Mouse (Mus musculus): ENCODE results near the gene Klhdc4. TPM values are rescaled to one million over a fixed set of nuclear protein-coding genes. Genes with fewer than 3 reads are reported as not detected.

The Klhdc4 gene
- polyA plus RNA-seq, 1 experiment from 2014 or later: 34.3 TPM

- 90% methylated on average over 9 of the region's 9 CpGs for WGBS
- Histone ChIP-seq H3K27me3 (ENCODE audit: control insufficient read depth, insufficient read depth, low read length) (no peaks in the 10 kb centered on the region), H3K27ac (ENCODE audit: low read length) (no peak overlapping the region), H3K4me1 (ENCODE audit: control insufficient read depth, insufficient read depth, low read length) (no peaks in the 10 kb centered on the region), H3K9ac (ENCODE audit: low read length) (no peak overlapping the region), H3K36me3 (ENCODE audit: control insufficient read depth, insufficient read depth, low read length) (no peaks in the 10 kb centered on the region), H3K9me3 (replicated peaks; ENCODE audit: control insufficient read depth, low read length) (no peaks in the 10 kb centered on the region), H3K4me3 (replicated peaks; ENCODE audit: low read length) (no peak overlapping the region), H3K4me2 (ENCODE audit: low read depth, low read length) (no peak overlapping the region)
- no peak for ATAC-seq (ENCODE audit: insufficient read depth, low FRiP score)
These were observed 7.6 kb downstream of the Klhdc4 start for GRCm38 (mm10) chr8:121821770-121822169.

DNA sequence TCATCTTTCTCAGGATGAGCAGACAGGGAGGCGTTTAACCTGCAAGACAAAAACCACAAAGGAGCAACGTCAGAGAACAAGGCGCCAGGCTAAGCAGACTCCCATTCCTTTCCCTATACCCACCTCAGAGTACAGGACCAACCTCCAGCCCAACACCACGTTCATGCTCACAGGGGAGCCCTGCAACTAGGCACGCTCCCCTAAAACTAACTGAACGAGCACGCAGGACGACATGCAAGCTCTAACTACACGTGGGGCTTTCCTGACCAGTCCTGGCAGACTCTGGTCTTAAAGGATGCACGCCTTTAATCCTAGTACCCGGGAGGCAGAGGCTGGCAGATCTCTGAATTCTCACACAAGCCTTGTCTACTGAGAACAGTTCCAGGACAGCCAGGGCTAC, 8.0 kb downstream of the Klhdc4 start:
- H3K27ac ChIP-seq (ENCODE audit: low read length): no peak overlapping the region
- H3K9ac ChIP-seq (ENCODE audit: low read length): no peak overlapping the region
- H3K4me1 ChIP-seq (ENCODE audit: control insufficient read depth, insufficient read depth, low read length): no peaks in the 10 kb centered on the region
- no peaks in the 10 kb centered on the region for H3K36me3 ChIP-seq (ENCODE audit: control insufficient read depth, insufficient read depth, low read length)
- 88% methylated on average over 11 of the region's 11 CpGs for whole genome bisulfite sequencing
- H3K27me3 ChIP-seq (ENCODE audit: control insufficient read depth, insufficient read depth, low read length): no peaks in the 10 kb centered on the region
- no peaks in the 10 kb centered on the region for H3K9me3 ChIP-seq (replicated peaks; ENCODE audit: control insufficient read depth, low read length)
- H3K4me2 ChIP-seq (ENCODE audit: low read depth, low read length): no peak overlapping the region
- H3K4me3 ChIP-seq (replicated peaks; ENCODE audit: low read length): no peak overlapping the region
- ATAC-seq (ENCODE audit: insufficient read depth, low FRiP score): no peak

DNA sequence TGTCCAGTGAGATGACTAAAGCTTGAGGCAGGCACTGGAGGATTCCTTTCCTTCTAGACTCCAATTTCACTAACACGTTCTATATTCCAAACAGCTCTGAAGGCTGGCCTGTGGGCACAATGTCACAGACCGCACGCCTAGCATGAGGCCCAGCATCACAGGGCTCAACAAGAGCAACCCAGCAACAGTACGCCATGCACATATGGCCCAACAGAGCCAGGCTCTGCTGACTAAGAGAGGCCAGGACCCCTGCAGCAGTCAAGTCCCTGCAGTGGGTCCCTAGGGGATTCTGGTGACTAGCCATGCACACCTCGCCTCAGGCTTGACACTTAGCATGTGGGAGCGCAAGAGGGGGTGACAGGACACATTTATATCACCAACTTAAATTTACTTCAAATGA, 8.5 kb downstream of the Klhdc4 start:
- Histone ChIP-seq H3K9me3 (replicated peaks; ENCODE audit: control insufficient read depth, low read length) (no peaks in the 10 kb centered on the region), H3K27ac (ENCODE audit: low read length) (no peak overlapping the region), H3K36me3 (ENCODE audit: control insufficient read depth, insufficient read depth, low read length) (no peaks in the 10 kb centered on the region), H3K9ac (ENCODE audit: low read length) (no peak overlapping the region), H3K4me3 (replicated peaks; ENCODE audit: low read length) (no peak overlapping the region), H3K27me3 (ENCODE audit: control insufficient read depth, insufficient read depth, low read length) (no peaks in the 10 kb centered on the region), H3K4me2 (ENCODE audit: low read depth, low read length) (no peak overlapping the region), H3K4me1 (ENCODE audit: control insufficient read depth, insufficient read depth, low read length) (no peaks in the 10 kb centered on the region)
- ATAC-seq (ENCODE audit: insufficient read depth, low FRiP score): no peak
- 92% methylated on average over 6 of the region's 6 CpGs for WGBS

DNA sequence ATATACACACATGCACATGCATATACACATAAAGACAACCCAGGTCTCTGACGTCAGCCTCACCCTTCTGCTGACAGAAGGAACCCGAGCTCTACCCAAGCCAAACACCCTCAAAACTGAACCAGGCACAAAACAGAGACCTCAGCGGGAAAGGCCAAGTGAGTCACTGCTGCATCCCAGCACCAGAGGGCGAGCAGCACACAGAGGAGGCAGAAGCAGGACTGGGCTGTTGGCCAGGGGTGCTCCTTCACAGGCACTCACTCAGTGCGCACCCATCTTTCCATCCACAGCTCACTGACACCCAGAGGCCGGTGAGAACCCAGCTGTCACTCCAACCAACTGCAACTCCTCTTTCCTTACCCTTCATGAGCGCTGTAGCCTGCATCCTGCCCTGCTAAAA, 11.1 kb downstream of the Klhdc4 start:
- Histone ChIP-seq H3K36me3 (ENCODE audit: control insufficient read depth, insufficient read depth, low read length) (no peaks in the 10 kb centered on the region), H3K27me3 (ENCODE audit: control insufficient read depth, insufficient read depth, low read length) (no peaks in the 10 kb centered on the region), H3K9ac (ENCODE audit: low read length) (no peak overlapping the region), H3K4me2 (ENCODE audit: low read depth, low read length) (no peak overlapping the region), H3K27ac (ENCODE audit: low read length) (no peak overlapping the region), H3K9me3 (replicated peaks; ENCODE audit: control insufficient read depth, low read length) (no peaks in the 10 kb centered on the region), H3K4me1 (ENCODE audit: control insufficient read depth, insufficient read depth, low read length) (no peaks in the 10 kb centered on the region), H3K4me3 (replicated peaks; ENCODE audit: low read length) (no peak overlapping the region)
- ATAC-seq (ENCODE audit: insufficient read depth, low FRiP score): no peak
- WGBS: 86% methylated on average over 7 of the region's 7 CpGs

DNA sequence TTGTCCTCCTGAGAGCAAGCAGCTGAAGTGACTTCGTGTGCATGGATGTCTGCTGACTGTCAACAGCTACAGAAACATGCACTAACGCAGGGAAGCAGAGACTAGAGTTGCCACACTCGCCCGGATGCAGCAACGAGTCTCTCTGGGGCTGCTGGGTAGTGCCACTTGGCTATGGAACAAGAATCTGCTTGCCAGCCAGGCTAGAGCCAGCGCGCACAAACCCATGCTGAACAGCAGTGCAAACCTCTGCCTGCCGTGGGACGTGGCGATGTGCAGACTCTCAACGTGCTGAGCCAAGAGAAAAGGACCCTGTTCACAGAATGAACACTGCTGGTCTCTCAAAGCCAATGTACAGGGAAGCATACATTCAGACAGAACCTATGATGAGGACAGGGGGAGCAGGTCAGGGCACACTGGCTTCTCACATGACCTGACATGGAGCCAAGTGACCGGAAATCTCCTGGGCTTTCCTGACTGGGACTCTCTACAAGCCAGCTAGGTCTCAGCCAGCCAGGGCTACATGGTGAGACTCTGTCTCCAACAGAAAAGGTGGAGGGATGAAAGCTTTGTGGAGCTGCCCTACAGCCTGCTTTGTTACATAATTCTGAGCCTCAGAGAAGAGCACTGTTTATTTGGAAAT, 17.3 kb downstream of the Klhdc4 start:
- WGBS: 92% methylated on average over 12 of the region's 12 CpGs
- H3K4me1 ChIP-seq (ENCODE audit: control insufficient read depth, insufficient read depth, low read length): no peaks in the 10 kb centered on the region
- no peak for ATAC-seq (ENCODE audit: insufficient read depth, low FRiP score)
- H3K9ac ChIP-seq (ENCODE audit: low read length): no peak overlapping the region
- no peak overlapping the region for H3K4me3 ChIP-seq (replicated peaks; ENCODE audit: low read length)
- H3K36me3 ChIP-seq (ENCODE audit: control insufficient read depth, insufficient read depth, low read length): peaks cover 6% of the 10 kb centered on the region
- no peaks in the 10 kb centered on the region for H3K9me3 ChIP-seq (replicated peaks; ENCODE audit: control insufficient read depth, low read length)
- no peak overlapping the region for H3K27ac ChIP-seq (ENCODE audit: low read length)
- H3K4me2 ChIP-seq (ENCODE audit: low read depth, low read length): no peak overlapping the region
- no peaks in the 10 kb centered on the region for H3K27me3 ChIP-seq (ENCODE audit: control insufficient read depth, insufficient read depth, low read length)

DNA sequence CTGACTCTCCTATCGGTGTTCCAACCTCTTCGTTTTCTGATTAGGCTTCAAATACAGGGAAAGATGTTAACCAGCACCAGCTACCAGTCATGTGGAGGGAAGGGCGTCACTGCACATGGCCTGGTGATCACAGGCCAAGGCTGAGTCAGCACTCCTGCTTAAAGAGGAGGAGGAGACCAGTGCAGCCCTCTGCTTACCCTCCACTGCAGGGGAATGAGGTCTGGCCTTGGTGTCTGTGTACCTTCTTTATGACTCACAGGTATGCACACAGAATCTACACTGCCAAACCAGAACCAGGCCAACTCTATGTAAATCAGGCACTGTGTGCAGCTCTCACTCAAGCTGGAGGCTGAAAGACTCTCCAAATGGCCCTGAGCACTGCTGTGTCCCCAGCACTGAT, 17.9 kb downstream of the Klhdc4 start:
- Histone ChIP-seq H3K27me3 (ENCODE audit: control insufficient read depth, insufficient read depth, low read length) (no peaks in the 10 kb centered on the region), H3K4me1 (ENCODE audit: control insufficient read depth, insufficient read depth, low read length) (no peaks in the 10 kb centered on the region), H3K4me3 (replicated peaks; ENCODE audit: low read length) (no peak overlapping the region), H3K27ac (ENCODE audit: low read length) (no peak overlapping the region), H3K36me3 (ENCODE audit: control insufficient read depth, insufficient read depth, low read length) (peaks cover 6% of the 10 kb centered on the region), H3K4me2 (ENCODE audit: low read depth, low read length) (no peak overlapping the region), H3K9ac (ENCODE audit: low read length) (no peak overlapping the region), H3K9me3 (replicated peaks; ENCODE audit: control insufficient read depth, low read length) (no peaks in the 10 kb centered on the region)
- 91% methylated on average over 3 of the region's 3 CpGs for WGBS
- ATAC-seq (ENCODE audit: insufficient read depth, low FRiP score): no peak

DNA sequence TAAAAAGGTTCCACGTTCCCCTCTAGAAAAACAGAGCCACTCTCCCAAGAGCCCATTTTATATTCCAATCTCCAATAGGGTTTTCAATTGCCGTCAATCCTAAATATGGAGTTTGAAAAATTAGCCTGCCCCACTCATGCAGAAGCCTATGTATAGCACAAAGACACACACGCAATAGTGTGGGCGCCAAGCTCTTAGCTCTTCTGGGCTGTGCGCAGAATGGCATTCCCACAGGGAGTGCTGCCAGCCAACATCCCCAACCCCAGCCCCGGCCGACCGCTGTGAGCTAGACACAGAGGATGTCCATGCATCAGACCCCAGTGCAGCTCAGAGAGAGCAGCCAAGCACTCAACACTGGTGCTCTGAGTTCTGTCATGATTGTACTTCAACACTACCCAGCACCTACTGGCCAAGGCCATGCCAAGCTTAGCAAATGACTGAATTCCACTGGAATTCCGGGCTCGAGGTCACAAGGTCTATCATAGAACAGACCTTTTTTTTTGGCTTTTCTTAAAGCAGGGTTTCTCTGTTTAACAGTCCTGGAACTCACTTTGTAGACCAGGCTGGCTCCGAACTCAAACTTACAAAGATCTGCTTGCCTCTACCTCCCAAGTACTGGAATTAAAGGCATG, 19.7 kb downstream of the Klhdc4 start:
- H3K9ac ChIP-seq (ENCODE audit: low read length): no peak overlapping the region

DNA sequence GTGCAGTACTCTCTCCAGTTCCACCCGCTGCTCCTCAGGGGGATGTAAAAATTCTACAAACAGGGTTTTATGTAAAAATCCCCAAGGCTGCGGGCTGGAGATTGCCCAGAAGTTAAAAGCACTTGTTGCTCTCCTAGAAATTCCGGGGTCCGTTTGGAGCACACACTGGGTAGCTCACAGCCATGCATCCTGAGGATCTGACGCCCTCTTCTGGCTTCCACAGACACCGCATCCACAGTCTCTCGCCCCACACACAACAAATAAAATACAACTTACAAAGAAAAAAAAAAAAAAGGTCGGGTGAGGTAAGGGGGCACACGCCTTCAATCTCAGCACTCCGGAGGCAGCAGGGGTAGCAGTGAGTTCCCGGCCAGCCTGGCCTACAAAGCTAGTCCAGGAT, 21.3 kb downstream of the Klhdc4 start:
- no peaks in the 10 kb centered on the region for H3K27me3 ChIP-seq (ENCODE audit: control insufficient read depth, insufficient read depth, low read length)
- no peaks in the 10 kb centered on the region for H3K9me3 ChIP-seq (replicated peaks; ENCODE audit: control insufficient read depth, low read length)
- H3K9ac ChIP-seq (ENCODE audit: low read length): no peak overlapping the region
- ATAC-seq (ENCODE audit: insufficient read depth, low FRiP score): no peak
- no peak overlapping the region for H3K4me3 ChIP-seq (replicated peaks; ENCODE audit: low read length)
- H3K4me2 ChIP-seq (ENCODE audit: low read depth, low read length): no peak overlapping the region
- peaks cover 6% of the 10 kb centered on the region for H3K36me3 ChIP-seq (ENCODE audit: control insufficient read depth, insufficient read depth, low read length)
- H3K27ac ChIP-seq (ENCODE audit: low read length): no peak overlapping the region
- WGBS: 76% methylated on average over 11 of the region's 11 CpGs
- no peaks in the 10 kb centered on the region for H3K4me1 ChIP-seq (ENCODE audit: control insufficient read depth, insufficient read depth, low read length)

More for the DNA sequence above, 19.7 kb downstream of the Klhdc4 start:
- H3K27ac ChIP-seq (ENCODE audit: low read length): no peak overlapping the region
- ATAC-seq (ENCODE audit: insufficient read depth, low FRiP score): no peak
- H3K4me1 ChIP-seq (ENCODE audit: control insufficient read depth, insufficient read depth, low read length): no peaks in the 10 kb centered on the region
- no peak overlapping the region for H3K4me3 ChIP-seq (replicated peaks; ENCODE audit: low read length)
- H3K36me3 ChIP-seq (ENCODE audit: control insufficient read depth, insufficient read depth, low read length): peaks cover 6% of the 10 kb centered on the region
- no peak overlapping the region for H3K4me2 ChIP-seq (ENCODE audit: low read depth, low read length)
- H3K9me3 ChIP-seq (replicated peaks; ENCODE audit: control insufficient read depth, low read length): no peaks in the 10 kb centered on the region
- 89% methylated on average over 11 of the region's 11 CpGs for WGBS
- no peaks in the 10 kb centered on the region for H3K27me3 ChIP-seq (ENCODE audit: control insufficient read depth, insufficient read depth, low read length)

DNA sequence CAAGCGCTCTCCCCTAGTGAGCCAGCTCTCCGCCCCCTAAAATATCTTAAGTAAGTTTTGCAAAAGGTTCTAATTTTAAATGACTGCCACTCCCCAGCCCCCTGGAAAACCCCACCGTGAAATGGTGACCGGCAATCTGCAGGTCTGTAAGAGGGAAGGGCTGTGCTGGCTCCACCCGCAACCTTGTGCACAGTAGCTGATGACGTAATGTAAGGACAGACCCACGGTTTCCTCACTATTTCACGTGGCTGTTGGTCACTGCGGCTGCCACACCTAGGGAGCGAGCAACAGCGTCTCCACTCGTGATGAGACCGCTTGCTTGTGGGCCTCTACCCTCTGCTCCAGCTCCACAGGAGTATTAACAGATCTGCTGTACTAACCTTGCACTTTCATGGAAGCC, 23.2 kb downstream of the Klhdc4 start:
- Histone ChIP-seq H3K27ac (ENCODE audit: low read length) (no peak overlapping the region), H3K27me3 (ENCODE audit: control insufficient read depth, insufficient read depth, low read length) (no peaks in the 10 kb centered on the region), H3K4me3 (replicated peaks; ENCODE audit: low read length) (no peak overlapping the region), H3K4me2 (ENCODE audit: low read depth, low read length) (no peak overlapping the region), H3K36me3 (ENCODE audit: control insufficient read depth, insufficient read depth, low read length) (no peaks in the 10 kb centered on the region), H3K4me1 (ENCODE audit: control insufficient read depth, insufficient read depth, low read length) (no peaks in the 10 kb centered on the region), H3K9me3 (replicated peaks; ENCODE audit: control insufficient read depth, low read length) (no peaks in the 10 kb centered on the region), H3K9ac (ENCODE audit: low read length) (no peak overlapping the region)
- 88% methylated on average over 13 of the region's 13 CpGs for WGBS
- no peak for ATAC-seq (ENCODE audit: insufficient read depth, low FRiP score)

All from stomach, embryonic 16.5 days (tissue).